Mouse (Mus musculus) olfactory bulb, adult 2 months (tissue): ENCODE results near the gene Gfra1. TPM values are rescaled to one million over a fixed set of nuclear protein-coding genes. Genes with fewer than 3 reads are reported as not detected.

Experiments used
- H3K27ac ChIP-seq: fragments of 200-500 bp; 2 replicates; pipeline ENCODE4 v1.5.1; 2012; ENCODE audit warnings: low read depth, low read length; ENCODE audit not compliant: insufficient read depth
- H3K4me1 ChIP-seq: fragments of 200-500 bp; 2 replicates; pipeline ENCODE4 v1.6.1; 2012; ENCODE audit warnings: low read length; ENCODE audit not compliant: control insufficient read depth, insufficient read depth
- H3K4me3 ChIP-seq: fragments of 200-500 bp; 2 replicates; pipeline ENCODE4 v1.5.1; 2012; ENCODE audit warnings: mild to moderate bottlenecking, low read depth, low read length, moderate library complexity; ENCODE audit not compliant: insufficient read depth
- CTCF ChIP-seq: fragments of 200-500 bp; IDR thresholded peaks from 2 replicates; pipeline ENCODE4 v1.5.1; 2012; ENCODE audit warnings: low read depth, mild to moderate bottlenecking, low read length, moderate library complexity; ENCODE audit not compliant: insufficient read depth
- POLR2A ChIP-seq: fragments of 200-500 bp; IDR thresholded peaks from 2 replicates; pipeline ENCODE4 v1.6.1; 2012; ENCODE audit warnings: mild to moderate bottlenecking, low read depth, low read length, moderate library complexity; ENCODE audit not compliant: insufficient read depth
- WGBS: fragments of 180-500 bp; shearing (Covaris S2); methylation state at CpG from one replicate; pipeline ENCODE4 v1.1.7; 2018; 5-methylcytosine and 5-hydroxymethylcytosine counted together
- polyA plus RNA-seq: library from polyadenylated mRNA; stranded (reverse); fragments of >200 nt; gene quantifications from 2 replicates; pipeline ENCODE4 v1.2.4, GENCODE M21; 2012; ENCODE audit warnings: low replicate concordance; ENCODE audit not compliant: missing spikeins, insufficient read depth, insufficient read length

The Gfra1 gene
- polyA plus RNA-seq, 1 experiment = not detected

- TF ChIP-seq POLR2A = no peak
- TF ChIP-seq CTCF = no peak
- no peak overlapping the region for H3K4me3 ChIP-seq
These were observed 22.9 kb downstream of the Gfra1 start for GRCm38 (mm10) chr19:58432840-58433239.

GRCm38 (mm10) chr19:58428546-58428945 lies 27.2 kb downstream of the Gfra1 start:
- H3K4me1 ChIP-seq = no peaks in the 10 kb centered on the region
- no peak for TF ChIP-seq POLR2A
- H3K4me3 ChIP-seq = no peak overlapping the region
- 85% methylated on average over 4 of the region's 4 CpGs for WGBS
- H3K27ac ChIP-seq = no peak overlapping the region

More at GRCm38 (mm10) chr19:58432840-58433239, 22.9 kb downstream of the Gfra1 start:
- H3K27ac ChIP-seq = no peak overlapping the region
- WGBS = 97% methylated on average over 5 of the region's 5 CpGs
- H3K4me1 ChIP-seq = no peaks in the 10 kb centered on the region

- TF ChIP-seq POLR2A (no peak), CTCF (no peak)
- Histone ChIP-seq H3K27ac (no peak overlapping the region), H3K4me3 (no peak overlapping the region), H3K4me1 (no peaks in the 10 kb centered on the region)
- 96% methylated on average over 2 of the region's 2 CpGs for WGBS
These were observed 28.4 kb downstream of the Gfra1 start for GRCm38 (mm10) chr19:58427348-58427747.

- 93% methylated on average over 2 of the region's 2 CpGs for WGBS
- H3K4me3 ChIP-seq = no peak overlapping the region
- TF ChIP-seq CTCF (no peak), POLR2A (no peak)
- H3K27ac ChIP-seq = no peak overlapping the region
- no peaks in the 10 kb centered on the region for H3K4me1 ChIP-seq
These were observed 30.8 kb downstream of the Gfra1 start for GRCm38 (mm10) chr19:58424928-58425327.

GRCm38 (mm10) chr19:58424179-58424578 lies 31.5 kb downstream of the Gfra1 start:
- Histone ChIP-seq H3K4me3 (no peak overlapping the region), H3K4me1 (no peaks in the 10 kb centered on the region), H3K27ac (no peak overlapping the region)
- 92% methylated on average over 3 of the region's 3 CpGs for WGBS
- TF ChIP-seq POLR2A (no peak), CTCF (no peak)

- TF ChIP-seq POLR2A (no peak), CTCF (no peak)
- Histone ChIP-seq H3K27ac (no peak overlapping the region), H3K4me1 (no peaks in the 10 kb centered on the region), H3K4me3 (no peak overlapping the region)
- 93% methylated on average over 4 of the region's 4 CpGs for WGBS
These were observed 32.7 kb downstream of the Gfra1 start for GRCm38 (mm10) chr19:58422916-58423493.

GRCm38 (mm10) chr19:58419685-58420084 lies 36.0 kb downstream of the Gfra1 start:
- Histone ChIP-seq H3K27ac (no peak overlapping the region), H3K4me1 (no peaks in the 10 kb centered on the region), H3K4me3 (no peak overlapping the region)
- TF ChIP-seq POLR2A = no peak
- TF ChIP-seq CTCF = no peak
- WGBS = 84% methylated on average over 3 of the region's 3 CpGs

- Histone ChIP-seq H3K4me1 (no peaks in the 10 kb centered on the region), H3K27ac (no peak overlapping the region), H3K4me3 (no peak overlapping the region)
- TF ChIP-seq CTCF (no peak), POLR2A (no peak)
- 87% methylated on average over 3 of the region's 3 CpGs for WGBS
These were observed 36.4 kb downstream of the Gfra1 start for GRCm38 (mm10) chr19:58419278-58419677.

- TF ChIP-seq POLR2A (no peak), CTCF (no peak)
- Histone ChIP-seq H3K4me3 (no peak overlapping the region), H3K27ac (no peak overlapping the region), H3K4me1 (no peaks in the 10 kb centered on the region)
- WGBS = 86% methylated on average over 4 of the region's 4 CpGs
These were observed 40.5 kb downstream of the Gfra1 start for GRCm38 (mm10) chr19:58415173-58415572.

- TF ChIP-seq CTCF (no peak), POLR2A (no peak)
- H3K27ac ChIP-seq = no peak overlapping the region
- no peaks in the 10 kb centered on the region for H3K4me1 ChIP-seq
- no peak overlapping the region for H3K4me3 ChIP-seq
These were observed 41.0 kb downstream of the Gfra1 start for GRCm38 (mm10) chr19:58414733-58415132.
